Mouse (Mus musculus): Measurements from ENCODE around the gene Hspbap1. TPM values are rescaled to one million over a fixed set of nuclear protein-coding genes. Genes with fewer than 3 reads are reported as not detected.

The Hspbap1 gene
- polyA plus RNA-seq, 1 experiment from 2014 or later, result 18.5 TPM

- WGBS, result 86% methylated on average over 6 of the region's 6 CpGs
- ATAC-seq (ENCODE audit: low FRiP score, low TSS enrichment), result no peak
- Histone ChIP-seq H3K9ac (ENCODE audit: low read depth, low read length) (no peak overlapping the region), H3K36me3 (ENCODE audit: control insufficient read depth, insufficient read depth, low read length) (no peaks in the 10 kb centered on the region), H3K4me2 (replicated peaks; ENCODE audit: low read depth, low read length) (no peak overlapping the region), H3K9me3 (ENCODE audit: control insufficient read depth, low read length) (no peaks in the 10 kb centered on the region), H3K27ac (ENCODE audit: low read depth, low read length) (no peak overlapping the region), H3K4me1 (ENCODE audit: control insufficient read depth, insufficient read depth, low read length) (no peaks in the 10 kb centered on the region), H3K4me3 (ENCODE audit: low read length) (no peak overlapping the region), H3K27me3 (ENCODE audit: control insufficient read depth, insufficient read depth, low read length) (no peaks in the 10 kb centered on the region)
Measured at GRCm38 (mm10) chr16:35740943-35741342, 29.2 kb upstream of the Hspbap1 start.

DNA sequence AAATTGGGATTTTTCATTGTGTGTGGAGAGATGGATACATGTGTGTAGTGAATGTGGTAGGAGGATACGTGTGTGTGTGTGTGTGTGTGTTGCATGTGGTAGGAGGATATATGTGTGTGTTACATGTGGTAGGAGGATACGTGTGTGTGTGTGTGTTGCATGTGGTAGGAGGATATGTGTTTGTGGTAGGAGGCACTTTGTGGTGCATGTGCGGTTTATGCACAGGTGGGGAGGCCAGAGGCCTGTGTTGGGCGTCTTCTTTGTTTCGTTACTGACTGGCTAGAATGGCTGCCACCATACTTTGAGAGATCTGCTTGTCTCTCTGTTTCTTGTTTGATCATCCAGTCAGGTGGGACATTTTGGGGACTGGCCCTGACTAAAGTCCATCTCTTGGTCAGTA, 28.6 kb upstream of the Hspbap1 start:
- Histone ChIP-seq H3K27me3 (ENCODE audit: control insufficient read depth, insufficient read depth, low read length) (no peaks in the 10 kb centered on the region), H3K4me2 (replicated peaks; ENCODE audit: low read depth, low read length) (no peak overlapping the region), H3K36me3 (ENCODE audit: control insufficient read depth, insufficient read depth, low read length) (no peaks in the 10 kb centered on the region), H3K9ac (ENCODE audit: low read depth, low read length) (no peak overlapping the region), H3K9me3 (ENCODE audit: control insufficient read depth, low read length) (no peaks in the 10 kb centered on the region), H3K4me1 (ENCODE audit: control insufficient read depth, insufficient read depth, low read length) (no peaks in the 10 kb centered on the region), H3K27ac (ENCODE audit: low read depth, low read length) (no peak overlapping the region), H3K4me3 (ENCODE audit: low read length) (no peak overlapping the region)
- 92% methylated on average over 5 of the region's 5 CpGs for WGBS
- no peak for ATAC-seq (ENCODE audit: low FRiP score, low TSS enrichment)

GRCm38 (mm10) chr16:35742251-35742937, 27.8 kb upstream of the Hspbap1 start:
- H3K36me3 ChIP-seq (ENCODE audit: control insufficient read depth, insufficient read depth, low read length), result no peaks in the 10 kb centered on the region
- no peak for ATAC-seq (ENCODE audit: low FRiP score, low TSS enrichment)
- H3K9ac ChIP-seq (ENCODE audit: low read depth, low read length), result no peak overlapping the region
- no peaks in the 10 kb centered on the region for H3K4me1 ChIP-seq (ENCODE audit: control insufficient read depth, insufficient read depth, low read length)
- H3K27me3 ChIP-seq (ENCODE audit: control insufficient read depth, insufficient read depth, low read length), result no peaks in the 10 kb centered on the region
- H3K27ac ChIP-seq (ENCODE audit: low read depth, low read length), result no peak overlapping the region
- no peaks in the 10 kb centered on the region for H3K9me3 ChIP-seq (ENCODE audit: control insufficient read depth, low read length)
- 85% methylated on average over 12 of the region's 12 CpGs for WGBS
- H3K4me3 ChIP-seq (ENCODE audit: low read length), result no peak overlapping the region
- H3K4me2 ChIP-seq (replicated peaks; ENCODE audit: low read depth, low read length), result no peak overlapping the region

- H3K9ac ChIP-seq (ENCODE audit: low read depth, low read length), result no peak overlapping the region
- H3K9me3 ChIP-seq (ENCODE audit: control insufficient read depth, low read length), result no peaks in the 10 kb centered on the region
- ATAC-seq (ENCODE audit: low FRiP score, low TSS enrichment), result no peak
- H3K4me1 ChIP-seq (ENCODE audit: control insufficient read depth, insufficient read depth, low read length), result no peaks in the 10 kb centered on the region
- no peaks in the 10 kb centered on the region for H3K27me3 ChIP-seq (ENCODE audit: control insufficient read depth, insufficient read depth, low read length)
- no peak overlapping the region for H3K27ac ChIP-seq (ENCODE audit: low read depth, low read length)
- no peak overlapping the region for H3K4me2 ChIP-seq (replicated peaks; ENCODE audit: low read depth, low read length)
- WGBS, result 76% methylated on average over 9 of the region's 9 CpGs
- H3K36me3 ChIP-seq (ENCODE audit: control insufficient read depth, insufficient read depth, low read length), result no peaks in the 10 kb centered on the region
- H3K4me3 ChIP-seq (ENCODE audit: low read length), result no peak overlapping the region
Measured at GRCm38 (mm10) chr16:35747417-35748236, 22.5 kb upstream of the Hspbap1 start.

DNA sequence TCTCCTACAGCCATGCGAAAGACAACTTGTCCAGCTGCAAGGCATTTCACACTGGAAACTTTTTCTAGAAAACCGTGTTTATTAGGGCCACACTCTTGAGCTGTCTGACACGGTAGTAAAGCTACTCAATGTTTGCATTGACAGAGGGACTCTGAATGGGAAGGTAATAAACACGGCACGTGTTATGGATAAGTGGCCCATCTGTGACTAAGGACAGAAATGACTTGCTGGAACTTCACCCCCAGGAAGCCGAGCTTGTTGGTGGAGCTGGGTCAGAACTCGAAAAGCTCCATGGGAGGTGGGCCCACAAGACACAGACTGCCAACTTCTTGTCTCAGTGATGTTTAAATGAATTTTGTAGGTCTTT, 22.0 kb upstream of the Hspbap1 start:
- Histone ChIP-seq H3K4me3 (ENCODE audit: low read length) (no peak overlapping the region), H3K36me3 (ENCODE audit: control insufficient read depth, insufficient read depth, low read length) (no peaks in the 10 kb centered on the region), H3K4me2 (replicated peaks; ENCODE audit: low read depth, low read length) (no peak overlapping the region), H3K27ac (ENCODE audit: low read depth, low read length) (no peak overlapping the region), H3K4me1 (ENCODE audit: control insufficient read depth, insufficient read depth, low read length) (no peaks in the 10 kb centered on the region), H3K9ac (ENCODE audit: low read depth, low read length) (no peak overlapping the region), H3K9me3 (ENCODE audit: control insufficient read depth, low read length) (no peaks in the 10 kb centered on the region), H3K27me3 (ENCODE audit: control insufficient read depth, insufficient read depth, low read length) (no peaks in the 10 kb centered on the region)
- 59% methylated on average over 7 of the region's 7 CpGs for WGBS
- ATAC-seq (ENCODE audit: low FRiP score, low TSS enrichment), result no peak

- Histone ChIP-seq H3K4me3 (ENCODE audit: low read length) (no peak overlapping the region), H3K4me1 (ENCODE audit: control insufficient read depth, insufficient read depth, low read length) (no peaks in the 10 kb centered on the region), H3K9ac (ENCODE audit: low read depth, low read length) (no peak overlapping the region), H3K27ac (ENCODE audit: low read depth, low read length) (no peak overlapping the region), H3K9me3 (ENCODE audit: control insufficient read depth, low read length) (no peaks in the 10 kb centered on the region), H3K27me3 (ENCODE audit: control insufficient read depth, insufficient read depth, low read length) (no peaks in the 10 kb centered on the region), H3K4me2 (replicated peaks; ENCODE audit: low read depth, low read length) (no peak overlapping the region), H3K36me3 (ENCODE audit: control insufficient read depth, insufficient read depth, low read length) (no peaks in the 10 kb centered on the region)
- 60% methylated on average over 7 of the region's 7 CpGs for WGBS
- ATAC-seq (ENCODE audit: low FRiP score, low TSS enrichment), result no peak
Measured at GRCm38 (mm10) chr16:35749385-35749784, 20.8 kb upstream of the Hspbap1 start.

GRCm38 (mm10) chr16:35751841-35752240, 18.3 kb upstream of the Hspbap1 start:
- Histone ChIP-seq H3K9me3 (ENCODE audit: control insufficient read depth, low read length) (no peaks in the 10 kb centered on the region), H3K36me3 (ENCODE audit: control insufficient read depth, insufficient read depth, low read length) (no peaks in the 10 kb centered on the region), H3K4me2 (replicated peaks; ENCODE audit: low read depth, low read length) (no peak overlapping the region), H3K4me3 (ENCODE audit: low read length) (no peak overlapping the region), H3K4me1 (ENCODE audit: control insufficient read depth, insufficient read depth, low read length) (no peaks in the 10 kb centered on the region), H3K27me3 (ENCODE audit: control insufficient read depth, insufficient read depth, low read length) (no peaks in the 10 kb centered on the region), H3K9ac (ENCODE audit: low read depth, low read length) (no peak overlapping the region), H3K27ac (ENCODE audit: low read depth, low read length) (no peak overlapping the region)
- WGBS, result 86% methylated on average over 4 of the region's 4 CpGs
- ATAC-seq (ENCODE audit: low FRiP score, low TSS enrichment), result no peak

DNA sequence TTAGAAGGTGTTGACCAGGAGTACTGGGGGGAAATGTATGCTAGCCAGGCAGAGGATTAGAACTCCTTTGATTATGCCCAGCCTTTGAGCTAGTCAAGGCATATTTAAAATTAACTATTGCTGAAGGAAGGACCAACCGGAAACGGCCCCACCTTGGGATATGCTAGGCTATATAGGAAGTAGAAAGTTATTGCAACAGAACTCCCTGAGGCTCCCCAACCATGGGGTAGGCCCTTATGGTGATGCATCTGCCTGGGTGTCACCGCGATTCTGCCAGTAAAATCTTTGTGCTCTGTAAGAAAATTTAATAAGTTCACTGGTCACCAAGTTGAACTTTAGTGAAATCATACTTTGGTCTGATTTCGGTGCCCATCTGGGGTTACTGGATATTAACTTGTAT, 16.2 kb upstream of the Hspbap1 start:
- Histone ChIP-seq H3K36me3 (ENCODE audit: control insufficient read depth, insufficient read depth, low read length) (no peaks in the 10 kb centered on the region), H3K4me2 (replicated peaks; ENCODE audit: low read depth, low read length) (no peak overlapping the region), H3K9me3 (ENCODE audit: control insufficient read depth, low read length) (no peaks in the 10 kb centered on the region), H3K27me3 (ENCODE audit: control insufficient read depth, insufficient read depth, low read length) (no peaks in the 10 kb centered on the region), H3K27ac (ENCODE audit: low read depth, low read length) (no peak overlapping the region), H3K9ac (ENCODE audit: low read depth, low read length) (no peak overlapping the region), H3K4me1 (ENCODE audit: control insufficient read depth, insufficient read depth, low read length) (no peaks in the 10 kb centered on the region), H3K4me3 (ENCODE audit: low read length) (no peak overlapping the region)
- 93% methylated on average over 5 of the region's 5 CpGs for WGBS
- ATAC-seq (ENCODE audit: low FRiP score, low TSS enrichment), result no peak

Data from kidney, embryonic 14.5 days (tissue).